Mouse (Mus musculus) adrenal gland, adult 10 weeks (tissue): ENCODE results near the gene Mdga2. TPM values are rescaled to one million over a fixed set of nuclear protein-coding genes. Genes with fewer than 3 reads are reported as not detected.

Experiments
- polyA plus RNA-seq: library from polyadenylated mRNA; stranded (reverse); fragments of 350-450 nt; fragmentation: Illumina TruSeq; extraction: RNeasy Lipid Tissue Mini Kit (QIAGEN cat#74804); gene quantifications from one replicate; pipeline ENCODE4 v1.2.3, GENCODE M21; 2014; ENCODE audit warnings: low read depth, low replicate concordance

Mdga2 gene
- polyA plus RNA-seq = 15.8 TPM

GRCm38 (mm10) chr12:67222221-67223025 lies at the start of gene Mdga2:
TSS of gene Mdga2 (minus strand) at chr12:67222549.

